Mouse (Mus musculus) heart, adult 9 months (tissue): ENCODE measurements around the gene Afap1l2.

Experiments used
- DNase-seq, 2 experiments: peaks; one replicate each; pipeline ENCODE4 v3.0.0; 2022; ENCODE audit warnings: low spot score in 2 of 2

The Afap1l2 gene

DNA sequence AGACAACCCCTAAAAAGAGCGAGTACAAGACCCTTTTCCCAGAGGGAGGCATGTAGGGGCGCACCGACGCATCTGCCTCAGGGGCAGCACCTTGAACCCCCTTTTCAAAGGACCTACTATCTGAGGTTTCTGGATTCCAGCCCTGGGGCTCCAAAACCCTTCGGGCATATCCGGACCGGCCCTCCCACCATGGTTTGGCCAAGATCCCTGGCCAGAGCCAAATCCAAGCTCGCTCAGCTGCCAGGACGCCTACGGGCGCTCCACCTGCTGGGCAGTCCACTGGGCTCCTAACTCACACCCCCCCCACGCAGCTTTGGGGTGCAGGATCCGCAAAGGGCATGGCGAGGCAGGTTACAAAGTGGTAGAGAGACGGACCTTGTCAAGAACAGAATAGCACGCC is 737 bp downstream of the Afap1l2 start:
- peak in 1 of 2 experiments; percentile 35 for DNase-seq

DNA sequence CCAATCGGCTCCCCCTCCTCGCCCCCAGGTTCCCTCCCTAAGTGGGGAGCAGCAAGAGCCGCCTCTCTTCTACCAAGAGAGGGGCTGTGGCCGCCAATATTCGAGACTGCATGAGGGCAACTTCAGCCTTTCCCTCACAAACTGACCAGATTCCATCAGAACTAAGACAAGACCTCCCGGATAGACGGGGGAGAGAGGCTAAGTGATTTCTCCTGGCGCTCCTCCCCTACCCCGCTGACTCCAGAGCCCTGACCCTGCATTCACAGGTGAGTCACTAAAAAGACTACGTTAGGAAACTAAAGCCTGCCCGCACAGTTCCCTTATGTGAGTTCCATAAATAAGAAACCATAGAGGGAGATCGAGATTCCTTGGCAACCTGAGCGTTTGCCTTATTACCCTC is 1.2 kb downstream of the Afap1l2 start:
- no peak for DNase-seq

DNA sequence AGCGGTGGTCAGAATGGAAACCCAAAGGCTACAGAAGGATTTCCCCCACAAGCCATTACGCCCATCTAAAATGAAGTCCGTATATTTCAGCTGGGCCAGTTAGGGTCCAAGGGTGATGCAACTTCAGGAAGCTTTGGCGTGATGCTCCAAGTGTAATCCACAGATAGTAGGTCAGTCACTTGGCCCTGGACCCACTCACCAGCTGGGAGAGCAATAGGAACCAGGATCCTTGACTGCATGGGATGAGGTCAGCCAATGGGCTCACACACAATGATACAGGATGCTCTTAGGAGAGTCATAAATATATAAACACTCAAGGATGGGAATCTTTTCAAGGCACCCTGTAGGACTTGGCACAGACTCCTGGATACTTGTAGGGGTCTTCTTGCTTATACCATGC is 3.0 kb downstream of the Afap1l2 start:
- peak; percentile 78 to 83 for DNase-seq

DNA sequence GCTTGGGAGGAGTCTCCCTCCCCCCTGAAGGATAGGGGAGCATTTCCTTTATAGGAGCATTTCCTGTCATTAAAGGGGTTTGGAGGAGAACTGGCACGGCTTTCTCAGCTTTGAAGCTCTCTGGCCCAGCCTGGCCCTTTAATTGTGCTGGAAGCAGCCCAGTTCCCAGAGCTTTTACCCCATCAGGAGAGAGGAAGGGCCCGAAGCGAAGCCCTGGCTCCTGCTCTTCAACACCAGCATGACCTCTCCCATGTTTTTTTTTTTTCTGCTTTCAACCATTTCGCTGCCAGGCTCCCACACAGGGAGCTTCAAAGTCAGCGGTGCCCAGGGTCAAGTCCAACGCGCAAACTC is 4.6 kb downstream of the Afap1l2 start:
- DNase-seq = no peak

DNA sequence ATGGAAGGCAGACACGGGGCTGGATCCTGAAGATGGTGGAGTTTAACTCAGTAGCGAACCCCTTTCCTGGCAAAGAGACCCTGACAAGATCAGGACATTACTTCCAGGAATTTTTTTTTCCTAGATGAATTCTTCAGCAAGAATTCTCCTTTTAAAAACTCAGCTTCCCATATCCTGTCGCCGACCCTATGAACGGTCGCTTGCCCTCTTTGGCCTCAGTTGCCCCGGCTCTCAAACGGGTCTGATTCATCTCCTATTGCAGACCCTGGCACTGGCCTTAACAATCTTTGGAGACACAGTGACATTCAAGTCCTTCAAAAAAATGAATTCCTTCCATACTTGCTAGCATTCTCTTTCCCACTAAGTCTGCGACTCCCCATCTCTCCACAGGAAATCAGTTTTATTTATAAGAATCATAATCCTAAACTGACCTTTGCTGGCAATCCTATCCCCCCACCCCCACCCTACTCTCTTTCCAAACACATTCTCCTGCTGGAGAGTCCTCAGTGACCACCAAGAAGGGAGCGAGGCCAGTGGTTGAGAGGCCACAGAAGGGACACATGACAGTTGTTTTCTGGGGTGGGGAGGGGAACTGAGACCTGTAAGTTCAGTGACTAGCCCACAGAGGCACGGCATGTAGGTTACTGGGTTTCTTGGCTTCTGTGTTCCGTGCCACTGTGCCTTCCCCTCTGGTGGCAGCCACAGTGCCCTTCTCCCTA is 5.1 kb downstream of the Afap1l2 start:
- DNase-seq = no peak

DNA sequence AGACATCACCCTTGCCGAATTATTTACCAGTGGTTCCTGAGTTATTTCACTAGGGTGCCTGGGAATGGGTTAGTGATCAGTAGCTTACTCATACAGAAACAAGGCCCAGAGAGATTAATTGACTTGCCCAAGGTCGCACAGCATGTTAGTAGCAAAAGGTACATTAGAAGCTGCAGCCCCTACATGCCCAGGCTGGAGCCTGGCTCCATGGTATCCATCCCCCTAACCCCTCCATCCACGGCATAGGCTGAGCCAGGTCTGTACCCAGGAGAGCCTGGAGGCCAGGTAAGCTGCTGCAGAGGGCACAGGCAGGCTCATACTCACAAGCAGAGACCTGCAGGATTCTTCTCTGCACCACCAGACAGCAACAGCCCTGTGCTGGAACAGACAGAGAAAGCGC is 6.1 kb downstream of the Afap1l2 start:
- DNase-seq = no peak

DNA sequence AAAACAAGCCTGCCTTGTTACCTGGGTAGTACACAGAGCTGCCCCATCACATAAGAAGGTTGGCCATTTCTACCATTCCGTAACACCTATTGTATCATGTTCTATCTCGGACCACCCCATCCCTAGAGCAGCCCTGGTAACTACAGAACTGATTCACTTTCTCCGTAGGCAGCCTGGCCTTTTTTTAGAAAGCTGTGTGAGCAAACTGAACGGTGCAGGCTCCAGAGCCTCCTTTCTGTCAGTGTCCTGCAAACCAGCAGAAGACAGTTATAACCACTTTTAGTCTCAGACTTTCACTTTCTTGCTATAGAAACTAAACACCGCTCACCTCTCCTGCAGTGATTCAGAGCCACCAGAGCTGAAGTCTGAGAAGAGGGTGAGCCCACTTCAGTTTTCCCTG is 7.4 kb downstream of the Afap1l2 start:
- no peak for DNase-seq

DNA sequence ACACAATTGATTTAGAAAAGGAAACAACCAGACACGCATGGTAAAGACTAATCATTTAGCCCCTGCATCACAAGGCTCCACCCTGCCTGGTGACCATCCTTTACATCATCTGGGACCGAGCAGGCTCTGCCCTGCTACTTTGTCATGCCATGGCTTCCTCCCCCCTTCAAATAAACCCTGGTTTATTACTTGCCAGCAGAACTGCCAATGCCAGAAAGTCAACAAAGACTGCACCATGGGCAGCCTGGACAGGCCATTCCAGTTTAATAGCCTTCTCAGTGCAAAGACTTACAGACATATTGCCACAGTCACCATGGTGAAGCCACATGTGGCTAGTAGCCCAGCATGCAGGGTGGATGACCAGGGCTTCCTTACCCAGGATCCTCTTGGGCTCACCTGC is 8.2 kb downstream of the Afap1l2 start:
- no peak for DNase-seq

DNA sequence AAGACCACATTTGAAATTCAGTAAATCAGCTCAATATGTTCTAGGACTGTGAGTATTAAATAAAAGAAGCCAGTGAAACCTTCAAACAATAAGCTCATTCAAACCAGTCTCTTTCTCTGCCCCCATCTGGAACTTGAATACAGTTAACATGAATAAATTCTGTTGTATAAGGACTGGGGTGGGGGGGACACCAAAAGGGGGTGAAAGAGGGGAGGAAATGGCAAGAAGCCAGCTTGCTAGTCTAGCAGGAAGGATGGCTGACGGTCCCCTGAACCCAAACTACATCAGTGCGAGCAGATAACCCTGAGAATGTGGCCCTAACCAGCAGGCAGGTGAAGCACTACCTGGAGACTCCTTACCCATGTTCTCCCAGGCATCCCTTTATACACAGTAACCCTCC is 9.1 kb downstream of the Afap1l2 start:
- DNase-seq = no peak

DNA sequence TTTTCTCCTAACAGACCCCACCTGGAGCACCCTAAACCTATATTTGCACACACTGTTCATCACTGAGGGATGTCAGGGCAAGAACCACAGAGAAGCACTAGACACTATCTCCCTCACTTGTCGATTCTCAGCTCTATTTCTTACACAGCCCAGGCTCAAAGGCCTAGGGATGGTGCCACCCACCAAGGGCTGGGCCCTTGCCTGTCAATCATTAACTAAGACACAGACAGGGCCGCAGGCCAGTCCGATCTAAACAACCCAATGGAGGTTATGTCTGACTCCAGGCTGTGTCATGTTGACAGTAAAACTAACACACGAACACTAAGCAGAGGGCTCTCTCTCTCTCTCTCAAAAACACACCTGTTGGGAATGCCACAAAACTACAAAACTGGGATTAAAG is 9.7 kb downstream of the Afap1l2 start:
- DNase-seq = no peak

DNA sequence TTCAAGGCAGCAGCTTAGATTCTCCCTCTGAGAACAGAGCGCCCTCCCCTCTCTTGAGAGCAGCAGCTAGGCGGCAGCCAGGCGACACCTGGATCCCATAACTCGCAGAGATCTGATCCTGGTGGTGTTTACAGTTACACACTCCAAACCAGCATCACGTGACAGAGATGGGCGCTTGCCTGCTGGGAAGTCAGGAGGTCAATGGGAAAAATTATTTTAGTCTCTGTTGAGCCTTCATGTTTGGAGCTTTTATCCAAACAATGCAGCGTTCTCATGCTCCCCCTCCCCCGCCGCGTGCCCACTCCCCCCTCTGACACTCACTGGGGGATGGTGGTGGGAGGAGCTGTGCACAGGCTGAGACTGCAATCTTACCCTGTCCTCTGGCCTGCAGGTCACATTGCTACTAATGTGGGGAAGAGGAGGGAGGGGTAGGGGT is 10.8 kb downstream of the Afap1l2 start:
- DNase-seq = peak in 1 of 2 experiments; percentile 32

DNA sequence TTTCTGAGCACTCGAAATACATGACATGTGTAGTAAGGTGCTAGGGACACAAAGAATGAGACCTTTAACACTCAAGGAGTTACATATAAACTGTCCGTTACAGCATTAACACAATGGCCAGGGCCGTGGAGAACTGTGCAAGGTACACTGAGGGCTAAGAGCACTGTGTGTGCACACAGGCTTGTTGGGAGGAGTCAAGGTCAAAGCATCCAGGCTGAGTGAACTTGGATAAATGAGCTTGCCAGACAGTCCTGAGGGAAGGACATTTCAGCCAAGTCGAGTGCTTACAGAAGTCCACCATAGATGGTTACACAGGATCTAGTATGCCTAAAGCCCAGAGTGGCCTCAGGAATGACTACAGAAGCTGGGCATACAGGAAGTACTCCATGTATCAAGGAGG is 12.6 kb downstream of the Afap1l2 start:
- no peak for DNase-seq

DNA sequence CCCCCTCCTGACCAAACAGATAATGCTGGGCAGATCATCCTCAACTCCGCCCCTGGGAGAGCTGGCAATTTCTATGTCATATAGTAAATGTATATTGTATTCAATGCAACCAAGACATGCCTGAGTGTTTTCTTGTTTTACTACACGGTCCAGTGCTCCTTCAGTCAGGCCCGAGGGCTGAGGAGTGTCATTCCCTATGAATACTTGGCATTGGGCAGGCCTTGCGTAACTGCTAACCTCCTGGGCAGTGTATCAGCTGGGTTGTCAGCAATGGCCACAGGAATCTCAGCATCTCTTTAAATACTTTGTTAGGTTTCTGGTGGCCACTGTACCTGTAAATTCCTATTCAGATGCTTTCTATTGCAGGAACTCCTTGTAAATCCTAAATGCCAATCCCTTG is 13.4 kb downstream of the Afap1l2 start:
- DNase-seq = no peak

DNA sequence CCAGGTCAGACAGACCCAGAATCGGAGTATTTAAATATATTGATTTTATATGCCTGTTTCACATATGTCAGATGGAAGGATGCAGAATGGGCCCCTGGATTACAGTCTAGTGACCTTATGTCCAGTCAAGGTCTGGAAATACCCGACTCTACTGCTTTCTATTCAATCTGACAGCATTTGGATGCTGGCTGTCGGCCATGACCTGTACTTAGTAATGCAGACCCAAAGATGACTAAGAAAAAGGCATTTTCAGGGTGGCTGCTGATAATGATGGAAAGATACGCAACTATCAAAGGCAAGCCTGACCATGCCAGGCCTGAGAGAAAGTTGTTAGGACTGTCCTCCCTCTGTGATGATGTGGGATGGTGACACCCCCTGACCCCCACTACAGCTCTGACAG is 14.3 kb downstream of the Afap1l2 start:
- no peak for DNase-seq

DNA sequence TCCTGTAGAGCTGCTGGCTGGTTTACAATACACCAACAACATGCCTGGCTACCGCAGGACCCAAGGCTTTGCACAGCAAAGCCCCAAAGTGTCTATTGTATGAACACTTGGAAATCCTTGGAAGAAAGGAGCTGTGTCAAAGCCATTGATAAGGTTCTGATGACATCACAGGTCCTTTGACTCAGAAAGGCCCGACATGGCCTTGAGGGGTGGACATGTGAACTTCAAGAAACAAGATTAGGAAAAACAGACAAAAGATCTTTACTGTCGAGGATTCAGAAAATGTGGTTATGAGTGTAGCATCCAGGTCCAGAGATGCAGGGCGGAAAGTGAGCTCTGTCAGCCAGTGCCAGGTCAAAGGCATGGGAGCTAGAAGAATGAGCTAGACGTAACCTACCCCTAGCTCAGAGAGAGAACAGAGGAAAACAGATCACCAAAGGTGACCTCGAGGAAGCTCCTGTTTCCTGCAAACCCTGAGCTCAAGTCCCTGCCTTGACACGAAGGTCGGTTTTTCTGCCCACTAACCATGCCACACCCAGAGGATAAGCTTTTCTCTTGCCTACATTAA is 15.0 kb downstream of the Afap1l2 start:
- no peak for DNase-seq

DNA sequence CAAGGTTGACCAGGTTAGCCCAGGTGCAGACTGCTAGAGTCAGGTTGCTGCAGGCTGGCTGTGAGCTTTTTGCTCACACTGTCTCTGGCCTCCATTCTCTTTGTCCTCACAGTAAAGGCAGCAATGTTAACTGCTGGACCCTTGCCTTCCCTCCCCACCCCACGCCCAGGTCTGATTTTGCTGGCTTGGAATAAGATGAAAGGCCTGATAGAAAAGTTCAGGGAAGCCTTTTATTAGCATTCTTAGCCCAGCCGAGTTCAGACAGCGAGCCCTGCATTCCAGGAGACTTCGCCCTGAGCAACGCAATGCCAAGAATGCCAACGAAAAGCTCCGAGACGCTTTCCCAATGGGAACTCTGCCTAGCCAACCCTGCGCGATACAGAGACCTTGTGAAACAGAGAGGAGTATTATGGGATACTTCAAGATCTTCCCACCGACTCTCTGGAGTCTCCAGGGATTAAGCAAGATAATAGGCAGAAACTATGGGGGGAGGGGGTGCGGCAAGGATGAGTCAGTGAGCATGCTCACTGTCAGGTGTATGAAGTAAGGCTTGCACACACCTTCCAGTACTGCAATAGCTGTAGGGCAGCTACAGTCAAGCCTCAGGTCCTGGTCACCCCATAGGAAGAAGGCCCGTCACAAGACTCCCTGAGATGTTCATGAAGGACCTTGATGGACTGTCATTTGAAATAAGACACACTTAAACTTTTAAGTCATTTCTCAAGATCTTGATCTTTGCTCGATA is 17.5 kb downstream of the Afap1l2 start:
- DNase-seq = no peak

DNA sequence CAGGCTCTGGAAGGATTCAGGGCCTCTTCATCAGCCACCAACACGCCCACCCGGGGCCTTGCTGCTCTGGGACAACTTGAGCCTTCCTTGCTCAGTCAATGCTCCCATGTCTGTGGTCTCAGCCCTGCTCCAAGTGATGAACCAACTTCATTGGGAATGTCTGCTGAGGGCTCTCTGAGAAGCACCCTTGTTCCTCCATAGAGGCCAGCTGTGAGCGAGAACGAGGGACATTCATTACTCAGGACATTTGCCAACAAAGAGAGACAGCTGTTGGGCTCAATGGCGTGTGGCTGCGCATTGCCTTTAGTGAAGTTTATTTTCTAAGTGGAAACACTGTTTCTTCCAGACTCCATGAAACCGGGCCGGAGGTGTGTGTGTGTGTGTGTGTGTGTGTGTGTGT is 18.9 kb downstream of the Afap1l2 start:
- no peak for DNase-seq

DNA sequence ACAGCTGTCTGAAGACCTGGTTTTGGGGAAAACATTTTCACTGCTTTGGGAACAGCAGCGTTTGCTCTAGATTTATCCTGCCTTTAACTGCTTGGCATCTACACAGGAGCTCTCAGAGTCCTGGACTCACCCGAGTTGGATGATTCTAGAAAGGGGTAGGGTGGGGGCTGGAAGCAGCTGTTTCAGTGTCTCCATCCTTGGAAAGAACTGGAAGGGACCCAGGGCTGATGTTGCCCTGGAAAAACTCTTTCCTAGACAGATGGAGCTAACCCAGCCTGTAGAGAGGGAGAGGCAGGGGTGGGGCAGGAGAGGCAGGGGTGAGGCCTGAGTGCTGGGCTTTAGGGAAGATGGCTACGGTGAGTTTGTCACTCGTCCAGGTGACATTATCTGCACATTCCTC is 23.8 kb downstream of the Afap1l2 start:
- peak in 1 of 2 experiments; percentile 34 for DNase-seq

DNA sequence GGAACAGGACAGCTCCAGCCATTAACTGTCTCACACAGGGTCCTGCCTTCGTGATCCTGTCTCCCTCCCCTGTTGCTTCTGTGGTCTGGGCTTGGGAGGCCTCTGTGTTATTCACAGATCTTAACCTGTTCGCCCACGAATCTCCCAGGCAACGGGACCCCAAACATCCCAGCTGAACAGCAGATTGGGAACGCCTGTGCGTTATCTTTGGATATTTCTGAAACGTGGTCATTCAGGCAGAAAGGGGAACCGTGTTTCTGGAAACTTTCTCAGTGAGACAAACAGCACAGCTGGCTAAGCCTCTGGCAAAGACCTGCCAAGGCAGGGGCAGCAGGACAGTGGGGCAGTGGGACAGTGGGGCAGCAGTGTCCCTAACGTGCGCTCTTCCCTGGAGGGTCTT is 24.3 kb downstream of the Afap1l2 start:
- no peak for DNase-seq

DNA sequence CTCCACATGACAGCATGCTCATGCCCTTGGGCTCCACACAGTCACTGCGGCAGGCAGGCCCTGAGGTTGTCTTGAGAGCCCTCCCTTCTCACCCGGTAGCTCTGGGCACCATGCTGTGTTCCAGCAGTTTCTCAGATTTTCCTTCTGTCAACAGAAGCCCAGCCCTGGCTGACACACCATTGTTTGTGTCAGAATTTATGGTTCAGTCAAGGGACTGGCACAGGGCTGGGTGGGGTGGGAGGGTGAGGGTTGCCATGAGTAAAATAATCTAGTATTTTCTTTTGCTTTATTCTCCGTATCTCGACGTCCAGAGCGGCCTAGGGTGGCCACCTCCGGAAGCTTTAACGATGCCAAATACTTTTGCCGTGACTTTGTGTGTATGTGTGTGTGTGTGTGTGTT is 26.3 kb downstream of the Afap1l2 start:
- no peak for DNase-seq

DNA sequence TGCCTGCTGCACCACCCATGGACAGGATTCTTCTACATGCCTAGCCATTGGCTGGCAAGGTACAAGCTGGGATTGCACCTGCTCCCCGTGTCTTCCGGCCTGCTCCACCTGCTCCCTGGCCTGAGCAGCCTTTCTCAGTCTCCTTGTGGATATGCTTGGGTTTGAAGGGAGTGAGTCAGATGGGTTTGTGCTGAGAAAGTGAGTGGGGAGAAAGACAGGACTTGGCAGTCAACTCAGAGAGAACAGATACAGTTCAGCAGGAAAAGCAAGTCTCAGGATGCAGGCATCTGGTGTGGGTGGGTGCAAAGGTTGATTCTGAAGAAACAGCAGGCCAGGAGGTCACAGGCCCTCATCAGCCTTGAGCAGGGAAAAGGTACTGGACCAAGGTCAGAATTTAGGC is 27.2 kb downstream of the Afap1l2 start:
- no peak for DNase-seq

DNA sequence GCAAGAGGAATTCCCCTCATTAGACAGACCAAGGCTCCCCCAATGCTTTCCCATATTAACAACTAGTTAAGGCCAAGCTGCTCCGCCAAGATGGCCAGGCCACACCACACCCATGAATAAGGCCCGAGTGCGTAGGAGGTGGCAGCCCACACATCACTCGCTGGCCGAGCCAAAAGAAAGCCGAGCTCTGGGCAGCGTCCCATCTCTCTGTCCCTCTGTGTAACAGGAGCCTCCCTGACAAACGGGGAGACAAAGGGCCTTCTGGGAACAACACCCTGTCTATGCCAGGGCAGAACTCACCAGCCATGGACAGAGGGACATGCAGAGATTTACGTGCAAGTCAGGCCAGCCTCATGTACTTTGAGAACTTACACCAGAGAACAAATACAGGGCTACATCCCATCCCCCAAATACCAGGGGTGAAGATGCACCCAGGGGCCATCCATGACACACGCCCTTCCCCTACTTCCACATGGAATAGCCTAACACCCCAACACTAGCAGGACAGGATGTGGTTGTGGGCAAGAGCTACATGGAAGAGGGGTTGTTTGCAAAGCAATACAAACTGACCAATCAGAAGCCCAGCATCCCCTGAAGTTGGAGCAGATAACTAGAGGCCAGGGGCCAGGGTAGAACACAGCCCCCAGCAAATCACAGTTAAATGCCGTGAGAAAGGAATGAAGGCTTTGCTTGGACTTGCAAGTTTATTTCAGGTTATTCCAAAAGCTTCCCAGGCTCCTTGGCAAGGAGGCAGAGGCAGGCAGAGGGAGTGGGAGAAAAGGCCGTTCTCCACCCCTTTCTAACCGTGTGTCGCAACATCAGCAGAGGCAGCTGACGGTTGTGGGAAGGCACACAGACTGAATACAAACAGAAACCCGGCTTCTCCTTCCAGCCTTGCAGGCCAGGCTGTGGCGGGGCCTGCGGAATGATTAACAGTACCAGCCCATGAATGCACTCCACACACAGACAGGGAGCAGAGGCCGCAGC is 30.8 kb downstream of the Afap1l2 start:
- DNase-seq = peak; percentile 55 to 61
